Mouse (Mus musculus): ENCODE data around the gene Fam76b. TPM values are rescaled to one million over a fixed set of nuclear protein-coding genes. Genes with fewer than 3 reads are reported as not detected.

Gene Fam76b
- polyA plus RNA-seq, 1 experiment from 2014 or later, result 16.5 TPM

DNA sequence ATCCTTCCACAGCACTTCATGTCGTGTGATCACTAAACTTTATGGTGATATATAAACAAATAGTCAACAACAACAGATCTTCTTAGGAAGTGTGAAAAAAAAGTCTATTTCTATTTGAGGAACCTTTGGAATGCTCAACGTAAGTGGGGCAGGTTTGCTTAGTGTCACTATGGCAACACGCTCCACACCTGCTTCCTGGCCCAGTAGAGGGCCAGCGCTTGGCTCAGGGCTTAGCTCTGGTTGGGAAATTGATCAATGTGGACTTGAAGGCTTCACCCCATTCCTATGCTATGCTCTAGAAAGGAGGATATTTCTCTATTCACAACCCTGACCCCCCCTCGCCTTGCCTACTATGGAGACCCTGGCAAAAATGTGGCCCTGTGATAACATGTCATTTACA lies 62.7 kb downstream of the Fam76b start:
- WGBS (ENCODE audit: missing documents), result 74% methylated on average over 5 of the region's 5 CpGs
- no peaks in the 10 kb centered on the region for H3K79me2 ChIP-seq (ENCODE audit: inconsistent target)
- H3K4me3 ChIP-seq (ENCODE audit: inconsistent target), result no peak overlapping the region
- H3K36me3 ChIP-seq (ENCODE audit: inconsistent target), result no peaks in the 10 kb centered on the region
- H3K27ac ChIP-seq, result no peak overlapping the region

DNA sequence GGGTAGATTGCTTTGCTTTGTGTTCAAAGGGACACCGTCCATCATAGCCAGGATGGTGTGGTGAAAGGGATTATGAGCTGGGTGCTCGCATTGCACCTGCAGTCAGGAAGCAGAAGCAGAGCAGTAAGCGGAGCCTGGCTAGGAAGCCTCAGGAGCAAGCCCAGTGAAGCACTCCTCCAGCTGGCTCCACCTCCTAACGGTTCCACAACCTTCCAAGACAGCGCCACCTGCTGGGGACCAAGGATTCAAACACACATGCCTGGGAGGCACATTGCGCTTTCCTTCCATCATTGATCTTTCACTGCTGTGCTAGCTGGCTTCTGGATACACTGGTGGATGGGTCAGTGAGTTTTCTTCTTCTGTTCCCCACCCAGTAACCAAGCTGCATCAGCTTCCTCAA lies 64.4 kb downstream of the Fam76b start:
- H3K79me2 ChIP-seq (ENCODE audit: inconsistent target), result no peaks in the 10 kb centered on the region
- no peak overlapping the region for H3K27ac ChIP-seq
- no peaks in the 10 kb centered on the region for H3K36me3 ChIP-seq (ENCODE audit: inconsistent target)
- no peak overlapping the region for H3K4me3 ChIP-seq (ENCODE audit: inconsistent target)
- 96% methylated on average over 6 of the region's 6 CpGs for WGBS (ENCODE audit: missing documents)

DNA sequence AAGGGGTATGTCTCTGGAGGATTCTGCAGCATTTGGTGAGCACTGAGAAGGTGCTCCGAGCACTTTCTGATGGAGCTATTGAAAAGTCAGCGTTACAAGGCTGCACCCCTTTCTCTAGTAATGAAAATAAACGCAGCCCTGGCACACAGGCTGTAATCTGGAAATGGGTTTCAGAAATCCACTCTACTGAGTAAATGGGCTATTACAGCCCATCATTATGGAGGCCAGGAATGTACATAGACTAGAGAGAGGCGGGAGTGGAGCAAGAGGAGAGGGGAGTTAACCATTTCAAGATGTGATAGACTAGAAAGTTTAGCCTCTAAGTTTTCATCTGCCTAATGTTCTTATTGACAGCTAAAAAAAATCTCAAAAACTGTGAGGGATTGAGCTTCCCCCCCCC lies 65.5 kb downstream of the Fam76b start:
- no peaks in the 10 kb centered on the region for H3K36me3 ChIP-seq (ENCODE audit: inconsistent target)
- H3K27ac ChIP-seq, result no peak overlapping the region
- no peaks in the 10 kb centered on the region for H3K79me2 ChIP-seq (ENCODE audit: inconsistent target)
- no peak overlapping the region for H3K4me3 ChIP-seq (ENCODE audit: inconsistent target)
- WGBS (ENCODE audit: missing documents), result 90% methylated on average over 4 of the region's 4 CpGs

DNA sequence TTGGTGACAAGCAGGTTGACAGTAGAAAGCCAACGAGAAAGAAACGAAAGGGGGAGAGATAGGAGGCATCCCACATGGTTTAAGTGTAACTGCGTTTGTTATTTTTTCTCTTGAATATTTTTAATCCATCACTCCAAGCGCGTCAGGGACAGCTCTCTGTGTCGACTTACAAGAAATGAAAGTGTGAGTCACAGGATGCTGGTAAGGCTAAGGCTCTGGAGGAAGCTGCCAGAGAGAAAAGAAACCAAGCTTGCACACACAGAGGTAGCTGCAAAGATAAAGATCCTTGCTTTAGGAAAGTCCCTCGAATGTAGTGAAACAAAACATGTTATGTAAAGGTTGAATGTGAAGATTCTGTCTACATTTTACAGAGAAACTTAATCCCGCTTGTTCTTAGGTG lies 67.0 kb downstream of the Fam76b start:
- no peak overlapping the region for H3K4me3 ChIP-seq (ENCODE audit: inconsistent target)
- WGBS (ENCODE audit: missing documents), result 28% methylated on average over 8 of the region's 8 CpGs

DNA sequence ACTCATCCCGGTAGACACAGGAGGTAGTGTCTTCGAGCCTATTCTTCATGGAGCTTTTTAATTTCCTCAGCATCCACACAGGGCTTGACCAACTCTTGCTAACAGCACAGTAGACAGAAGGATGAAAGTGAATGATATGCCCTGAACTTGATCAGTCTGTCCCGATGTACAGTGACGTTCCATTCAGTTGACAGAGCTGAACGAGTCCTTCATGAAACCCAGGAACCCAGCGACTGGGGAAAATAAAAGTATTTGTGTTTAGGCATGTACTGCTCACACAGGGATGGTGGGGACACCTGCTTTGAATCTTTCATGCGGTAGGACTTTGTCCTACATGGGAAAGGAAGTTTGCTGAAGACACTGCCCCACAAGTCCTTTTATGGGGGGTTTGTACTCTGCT lies 67.4 kb downstream of the Fam76b start:
- no peaks in the 10 kb centered on the region for H3K79me2 ChIP-seq (ENCODE audit: inconsistent target)
- 87% methylated on average over 7 of the region's 7 CpGs for WGBS (ENCODE audit: missing documents)
- no peak overlapping the region for H3K27ac ChIP-seq
- H3K36me3 ChIP-seq (ENCODE audit: inconsistent target), result no peaks in the 10 kb centered on the region
- H3K4me3 ChIP-seq (ENCODE audit: inconsistent target), result no peak overlapping the region

More for the DNA sequence above, 67.0 kb downstream of the Fam76b start:
- Histone ChIP-seq H3K79me2 (ENCODE audit: inconsistent target) (no peaks in the 10 kb centered on the region), H3K27ac (no peak overlapping the region), H3K36me3 (ENCODE audit: inconsistent target) (no peaks in the 10 kb centered on the region)

DNA sequence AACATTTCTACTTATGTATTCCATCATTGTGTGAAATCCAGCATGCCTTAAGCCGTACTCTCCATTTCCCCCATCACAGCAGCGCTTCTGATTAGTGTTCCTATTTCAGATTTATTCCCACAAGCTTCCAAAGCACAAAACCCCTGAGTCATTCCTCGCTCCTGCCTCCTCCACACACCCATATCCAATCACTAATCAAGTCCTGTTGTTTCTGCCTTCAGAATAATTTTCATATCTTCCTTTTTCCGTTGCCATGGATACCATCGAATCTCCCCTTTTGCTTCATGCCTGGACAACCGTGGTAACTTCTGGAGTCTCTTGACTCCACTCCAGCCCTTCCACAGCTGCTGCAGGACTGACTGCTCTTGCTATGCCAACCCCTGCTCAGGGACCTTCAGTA lies 68.5 kb downstream of the Fam76b start:
- no peak overlapping the region for H3K27ac ChIP-seq
- H3K4me3 ChIP-seq (ENCODE audit: inconsistent target), result no peak overlapping the region
- 87% methylated on average over 6 of the region's 6 CpGs for WGBS (ENCODE audit: missing documents)
- no peaks in the 10 kb centered on the region for H3K36me3 ChIP-seq (ENCODE audit: inconsistent target)
- no peaks in the 10 kb centered on the region for H3K79me2 ChIP-seq (ENCODE audit: inconsistent target)

DNA sequence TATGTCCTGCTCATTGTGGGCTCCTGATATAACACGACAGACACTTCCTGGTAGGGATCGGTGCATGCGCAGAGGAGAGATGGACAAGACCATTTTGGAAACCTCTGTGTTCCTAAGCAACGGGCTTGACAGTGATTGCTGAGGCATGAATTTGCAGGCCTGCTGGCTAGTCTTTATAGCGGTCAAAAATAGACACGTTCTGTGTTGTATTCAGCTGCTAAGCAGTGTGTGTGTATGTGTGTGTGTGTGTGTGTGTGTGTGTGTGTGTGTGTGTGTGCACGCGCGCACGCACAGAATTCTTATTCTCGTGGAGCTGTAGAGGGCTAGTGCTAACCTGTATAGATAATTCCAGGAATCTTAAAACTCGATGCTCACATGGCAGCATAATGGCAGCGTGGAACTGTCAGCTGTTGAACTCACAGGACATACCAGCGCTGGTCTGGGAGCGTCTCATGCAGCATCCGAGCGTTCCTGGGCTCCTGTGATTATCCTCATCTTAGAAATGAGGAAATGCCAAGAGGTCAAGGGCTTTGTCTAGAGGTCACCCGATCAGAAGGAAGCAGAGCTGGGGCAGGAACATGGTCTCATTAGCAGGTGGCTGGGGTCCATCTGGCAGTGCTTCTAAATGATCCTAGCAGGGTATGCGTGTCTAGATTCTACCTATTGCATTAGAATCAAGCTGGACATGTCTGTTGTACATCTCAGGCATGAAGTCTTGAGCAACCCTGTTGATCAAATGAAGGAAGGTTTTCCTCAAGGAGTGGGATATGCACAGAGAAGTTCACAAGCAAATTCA lies 71.2 kb downstream of the Fam76b start:
- Histone ChIP-seq H3K27ac (no peak overlapping the region), H3K4me3 (ENCODE audit: inconsistent target) (no peak overlapping the region), H3K79me2 (ENCODE audit: inconsistent target) (no peaks in the 10 kb centered on the region), H3K36me3 (ENCODE audit: inconsistent target) (no peaks in the 10 kb centered on the region)
- WGBS (ENCODE audit: missing documents), result 92% methylated on average over 13 of the region's 19 CpGs

DNA sequence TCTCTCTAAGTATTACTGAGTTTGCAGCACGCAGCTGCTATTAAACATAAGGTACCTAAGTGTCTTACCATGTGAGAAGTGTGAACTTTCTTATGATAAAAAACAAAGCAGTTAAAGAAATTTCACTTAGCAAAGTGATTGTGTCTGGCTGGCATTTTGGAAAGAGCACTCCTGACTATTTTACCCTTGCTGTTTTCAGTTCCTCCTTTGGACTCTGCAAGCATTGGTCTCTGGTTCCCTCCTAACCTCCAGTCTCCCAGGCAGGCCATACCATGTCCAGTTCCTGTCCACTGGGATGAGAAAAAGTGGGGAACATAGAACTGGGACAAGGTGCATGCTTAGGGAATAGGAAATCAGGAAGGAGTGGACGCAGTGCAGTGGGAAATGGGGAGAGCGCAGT lies 74.5 kb downstream of the Fam76b start:
- Histone ChIP-seq H3K79me2 (ENCODE audit: inconsistent target) (no peaks in the 10 kb centered on the region), H3K36me3 (ENCODE audit: inconsistent target) (no peaks in the 10 kb centered on the region), H3K4me3 (ENCODE audit: inconsistent target) (no peak overlapping the region), H3K27ac (no peak overlapping the region)
- WGBS (ENCODE audit: missing documents), result 90% methylated on average over 3 of the region's 3 CpGs

DNA sequence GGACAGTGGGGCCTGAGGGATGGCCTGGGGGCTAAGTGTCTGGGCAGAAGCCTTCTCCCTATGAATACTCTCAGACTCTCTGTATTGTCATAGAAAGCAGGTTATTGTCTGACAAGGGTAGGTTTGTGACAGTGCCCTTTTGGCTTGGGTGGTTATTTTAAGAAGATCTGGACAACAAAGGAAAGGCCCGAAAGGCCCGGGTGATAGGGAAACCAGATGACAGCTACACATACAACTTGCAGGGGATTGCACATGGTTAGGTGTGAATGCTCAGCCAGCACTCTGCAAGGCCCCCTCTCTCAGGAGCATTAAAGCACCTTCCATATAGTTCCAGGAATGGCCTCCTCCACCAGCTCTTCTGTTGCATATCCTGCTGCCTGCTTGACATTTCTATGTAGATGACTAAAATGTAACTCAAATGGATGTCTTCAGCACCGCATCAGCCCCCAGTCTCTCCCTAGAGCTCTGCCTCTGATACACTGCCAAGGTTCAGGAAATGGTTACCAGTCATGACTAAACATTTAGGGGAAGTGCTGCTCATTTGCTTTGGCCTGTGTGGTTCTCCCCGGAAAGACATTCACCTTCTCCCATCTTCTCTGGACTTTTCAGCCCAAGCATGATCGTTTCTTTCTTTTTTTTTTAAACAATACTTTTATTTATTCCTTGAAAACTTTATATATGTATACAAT lies 76.7 kb downstream of the Fam76b start:
- no peak overlapping the region for H3K27ac ChIP-seq
- no peak overlapping the region for H3K4me3 ChIP-seq (ENCODE audit: inconsistent target)
- 35% methylated on average over 5 of the region's 5 CpGs for WGBS (ENCODE audit: missing documents)
- no peaks in the 10 kb centered on the region for H3K36me3 ChIP-seq (ENCODE audit: inconsistent target)
- no peaks in the 10 kb centered on the region for H3K79me2 ChIP-seq (ENCODE audit: inconsistent target)

Other genes with a start within 250 kb of the Fam76b start
- 32.7 to 43.4 TPM (median 35.4 TPM) in 3 replicates for gene Mtmr2, start 79.3 kb upstream of the Fam76b start, polyA plus RNA-seq (2018)
- gene Cep57, start 609 bp upstream of the Fam76b start, polyA plus RNA-seq (2018), result 16.4 to 23.9 TPM (median 18.0 TPM) in 3 replicates